Mouse (Mus musculus) adrenal gland, adult 18-20 months (tissue): ENCODE results near the gene Upf2. TPM values are rescaled to one million over a fixed set of nuclear protein-coding genes. Genes with fewer than 3 reads are reported as not detected.

ENCODE experiments used
- total RNA-seq, 2 experiments: library from RNA; stranded (reverse); gene quantifications; 1 replicate in 1 of 2; 2 replicates in 1 of 2; pipeline ENCODE4 v1.2.3; 2021

Upf2 gene
- total RNA-seq, 2 experiments from 2014 or later: 24.8 to 27.6 TPM

Other genes starting within 250 kb of the Upf2 start
- gene Camk1d, start 237.0 kb upstream of the Upf2 start, total RNA-seq: 1 to 10 TPM; 7.8 to 8.1 TPM
- gene Nudt5, start 106.5 kb upstream of the Upf2 start, total RNA-seq: 10 to 100 TPM; 41.2 to 52.2 TPM
- 100 to 1,000 TPM; 136 to 140 TPM for gene Cdc123, start 106.3 kb upstream of the Upf2 start, total RNA-seq
- 1 to 10 TPM in 1 of 2 experiments, not detected in 1; 1.5 TPM for gene Gm13199, start 88.5 kb upstream of the Upf2 start, total RNA-seq
- gene Sec61a2, start 56.0 kb upstream of the Upf2 start, total RNA-seq: 10 to 100 TPM; 31.9 to 32.2 TPM
- 10 to 100 TPM in 1 of 2 experiments, 1 to 10 TPM in 1; 6.6 to 13.1 TPM for gene Dhtkd1, start 8.7 kb upstream of the Upf2 start, total RNA-seq
- 10 to 100 TPM; 14.0 to 21.6 TPM for gene Proser2, start 178.7 kb downstream of the Upf2 start, total RNA-seq